Mouse (Mus musculus) right cerebral cortex, postnatal 36 days (tissue): Measurements from ENCODE around the gene Palm2.

Experiments
- DNase-seq, 2 experiments: peaks; one replicate each; pipeline ENCODE4 v3.0.0; 2022; ENCODE audit warnings: low spot score in 2 of 2, mixed read lengths in 1 of 2

The Palm2 gene

DNA sequence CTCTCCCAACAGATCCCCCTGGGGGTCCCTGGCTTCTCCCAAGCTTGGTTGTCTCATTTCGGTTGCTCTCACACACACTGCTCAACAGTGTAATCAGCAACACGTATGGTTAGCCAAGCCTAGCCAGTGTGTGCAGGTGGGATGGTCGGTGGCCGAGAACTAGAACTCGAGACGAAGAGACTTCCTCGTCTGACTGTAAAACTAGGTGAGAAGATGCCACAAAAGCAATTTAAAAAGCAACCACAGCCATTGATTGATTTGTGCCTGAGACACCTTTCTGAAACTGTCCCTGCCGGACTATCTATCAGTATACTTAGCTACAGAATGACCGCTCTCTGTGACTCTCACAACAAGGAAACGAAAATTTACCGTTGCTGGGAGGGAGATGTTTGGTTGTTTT lies 321.0 kb downstream of the Palm2 start:
- no peak for DNase-seq

DNA sequence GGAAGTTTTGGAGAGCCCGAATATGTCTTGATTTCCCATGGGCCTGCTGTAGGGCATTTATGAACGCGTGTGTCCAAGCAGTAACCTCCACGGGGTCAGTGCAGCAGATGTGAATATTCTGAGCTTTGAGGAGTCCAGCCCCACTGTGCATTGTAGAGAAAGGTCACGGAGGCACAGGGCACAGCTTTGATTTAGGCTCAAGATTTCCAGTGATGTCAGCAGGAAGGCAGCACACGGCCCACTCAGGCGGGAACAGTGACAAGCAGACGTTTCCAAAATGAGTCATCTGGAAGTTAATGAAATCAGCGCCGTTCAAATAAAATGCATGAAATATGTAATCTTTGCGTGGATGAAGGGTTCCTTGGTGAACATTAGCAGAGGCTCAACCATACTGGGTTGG lies 323.9 kb downstream of the Palm2 start:
- no peak for DNase-seq
